Mouse (Mus musculus) lung, adult 2 months (tissue): ENCODE measurements around the gene Clrn3.

Source experiments
- CTCF ChIP-seq: fragments of 200-500 bp; IDR thresholded peaks from 2 replicates; pipeline ENCODE4 v1.5.1; 2011; ENCODE audit warnings: mild to moderate bottlenecking, low read length, control low read depth; ENCODE audit not compliant: insufficient read depth
- POLR2A ChIP-seq: fragments of 200-500 bp; IDR thresholded peaks from 2 replicates; pipeline ENCODE4 v1.6.1; 2011; ENCODE audit warnings: low read depth, mild to moderate bottlenecking, control low read depth, low read length, borderline replicate concordance; ENCODE audit errors: extremely low read depth

DNA sequence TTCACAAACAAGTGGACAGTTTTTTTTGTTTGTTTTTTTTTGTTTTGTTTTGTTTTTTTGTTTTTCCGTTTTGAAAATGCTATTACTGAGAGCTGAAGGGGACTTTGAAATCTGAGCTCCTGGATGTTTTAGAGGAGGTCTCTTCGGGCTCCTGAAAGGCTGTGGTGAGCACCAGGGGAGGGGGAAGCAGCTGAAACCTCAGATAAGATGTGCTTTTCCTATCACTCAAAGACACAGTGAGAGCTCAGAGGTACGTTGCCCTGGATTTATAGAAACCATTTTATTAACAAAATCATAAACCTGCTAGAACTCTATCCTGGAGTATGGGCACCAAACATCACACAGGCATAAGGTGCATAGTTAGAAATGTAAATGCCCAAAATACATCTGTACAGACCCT, 1.3 kb downstream of the Clrn3 start:
- TF ChIP-seq CTCF = no peak
- no peak for TF ChIP-seq POLR2A
